Mouse (Mus musculus) skeletal muscle tissue, adult 2 months (tissue): ENCODE measurements around the gene Ankmy1.

ENCODE experiments used
- DNase-seq: peaks from one replicate; pipeline ENCODE4 v3.0.0-alpha.2; 2012; ENCODE audit warnings: low read depth, low spot score

The Ankmy1 gene

GRCm38 (mm10) chr1:92902786-92903185 lies at the start of gene Ankmy1:
Gene Ankmy1, minus strand, starts transcription at chr1:92902906.
- no peak for DNase-seq

- no peak for DNase-seq
Observed at GRCm38 (mm10) chr1:92950607-92951006, 47.9 kb upstream of the Ankmy1 start, which contains the start of gene Gpr35. Gene Gpr35, plus strand, starts transcription at chr1:92950865.

GRCm38 (mm10) chr1:92949426-92949825 lies 46.7 kb upstream of the Ankmy1 start:
- DNase-seq: no peak

GRCm38 (mm10) chr1:92947966-92948365 lies 45.3 kb upstream of the Ankmy1 start:
- no peak for DNase-seq

GRCm38 (mm10) chr1:92943219-92943989 lies 40.7 kb upstream of the Ankmy1 start:
- DNase-seq: no peak

- DNase-seq: no peak
Observed at GRCm38 (mm10) chr1:92939746-92940145, 37.0 kb upstream of the Ankmy1 start.

- no peak for DNase-seq
Observed at GRCm38 (mm10) chr1:92937797-92938196, 35.1 kb upstream of the Ankmy1 start.

- no peak for DNase-seq
Observed at GRCm38 (mm10) chr1:92936467-92936866, 33.8 kb upstream of the Ankmy1 start.

GRCm38 (mm10) chr1:92935977-92936376 lies 33.3 kb upstream of the Ankmy1 start:
- DNase-seq: no peak

GRCm38 (mm10) chr1:92935054-92935962 lies 32.6 kb upstream of the Ankmy1 start:
- DNase-seq: peak; percentile 37

GRCm38 (mm10) chr1:92934182-92934827 lies 31.6 kb upstream of the Ankmy1 start, which contains the start of gene Capn10:
Gene Capn10, plus strand, starts transcription at chr1:92934376.
- DNase-seq: peak; percentile 96

- no peak for DNase-seq
Observed at GRCm38 (mm10) chr1:92933611-92934010, 30.9 kb upstream of the Ankmy1 start.

- no peak for DNase-seq
Observed at GRCm38 (mm10) chr1:92930171-92930706, 27.5 kb upstream of the Ankmy1 start.

- DNase-seq: no peak
Observed at GRCm38 (mm10) chr1:92921496-92921895, 18.8 kb upstream of the Ankmy1 start.

GRCm38 (mm10) chr1:92920474-92921200 lies 17.9 kb upstream of the Ankmy1 start:
- no peak for DNase-seq

- DNase-seq: no peak
Observed at GRCm38 (mm10) chr1:92919775-92920174, 17.1 kb upstream of the Ankmy1 start.

GRCm38 (mm10) chr1:92919151-92919550 lies 16.4 kb upstream of the Ankmy1 start:
- no peak for DNase-seq

GRCm38 (mm10) chr1:92916725-92917124 lies 14.0 kb upstream of the Ankmy1 start:
- DNase-seq: no peak

- no peak for DNase-seq
Observed at GRCm38 (mm10) chr1:92914993-92915392, 12.3 kb upstream of the Ankmy1 start.

GRCm38 (mm10) chr1:92914239-92914638 lies 11.5 kb upstream of the Ankmy1 start:
- DNase-seq: no peak

- DNase-seq: no peak
Observed at GRCm38 (mm10) chr1:92912286-92912685, 9.6 kb upstream of the Ankmy1 start.
